Mouse (Mus musculus): Measurements from ENCODE around the gene Hoxb2.
A peak's percentile ranks its signal among the peaks of the same experiment; 100 is the strongest.

The Hoxb2 gene

GRCm38 (mm10) chr11:96316696-96317607 is 33.4 kb upstream of the Hoxb2 start:
- DNase-seq (ENCODE audit: low spot score in 2 of 2), result no peak

- no peak for DNase-seq (ENCODE audit: low spot score in 2 of 2)
Observed at GRCm38 (mm10) chr11:96317608-96318367, 32.5 kb upstream of the Hoxb2 start, which contains the start of gene Hoxb4. Gene Hoxb4 (plus strand): TSS chr11:96318267.

- DNase-seq (ENCODE audit: low spot score in 2 of 2), result peak in 1 of 2 experiments; percentile 21
Observed at GRCm38 (mm10) chr11:96318368-96319070, 31.8 kb upstream of the Hoxb2 start.

GRCm38 (mm10) chr11:96319071-96319902 is 31.0 kb upstream of the Hoxb2 start:
- no peak for DNase-seq (ENCODE audit: low spot score in 2 of 2)

- no peak for DNase-seq (ENCODE audit: low spot score in 2 of 2)
Observed at GRCm38 (mm10) chr11:96319910-96320309, 30.4 kb upstream of the Hoxb2 start.

GRCm38 (mm10) chr11:96320688-96321087 is 29.6 kb upstream of the Hoxb2 start:
- no peak for DNase-seq (ENCODE audit: low spot score in 2 of 2)

GRCm38 (mm10) chr11:96321846-96322245 is 28.5 kb upstream of the Hoxb2 start:
- DNase-seq (ENCODE audit: low spot score in 2 of 2), result no peak

GRCm38 (mm10) chr11:96322738-96323137 is 27.6 kb upstream of the Hoxb2 start:
- DNase-seq (ENCODE audit: low spot score in 2 of 2), result no peak

GRCm38 (mm10) chr11:96323154-96323553 is 27.2 kb upstream of the Hoxb2 start, which contains the start of gene Hoxb3:
Gene Hoxb3 (plus strand): TSS chr11:96323326.
- no peak for DNase-seq (ENCODE audit: low spot score in 2 of 2)

GRCm38 (mm10) chr11:96324125-96324524 is 26.2 kb upstream of the Hoxb2 start:
- no peak for DNase-seq (ENCODE audit: low spot score in 2 of 2)

GRCm38 (mm10) chr11:96324965-96325364 is 25.4 kb upstream of the Hoxb2 start:
- DNase-seq (ENCODE audit: low spot score in 2 of 2), result no peak

GRCm38 (mm10) chr11:96325747-96326212 is 24.5 kb upstream of the Hoxb2 start:
- no peak for DNase-seq (ENCODE audit: low spot score in 2 of 2)

GRCm38 (mm10) chr11:96326705-96327104 is 23.6 kb upstream of the Hoxb2 start:
- DNase-seq (ENCODE audit: low spot score in 2 of 2), result no peak

GRCm38 (mm10) chr11:96327122-96327521 is 23.2 kb upstream of the Hoxb2 start:
- DNase-seq (ENCODE audit: low spot score in 2 of 2), result no peak

GRCm38 (mm10) chr11:96327750-96328149 is 22.6 kb upstream of the Hoxb2 start:
- no peak for DNase-seq (ENCODE audit: low spot score in 2 of 2)

GRCm38 (mm10) chr11:96328605-96329004 is 21.7 kb upstream of the Hoxb2 start:
- no peak for DNase-seq (ENCODE audit: low spot score in 2 of 2)

GRCm38 (mm10) chr11:96332105-96332504 is 18.2 kb upstream of the Hoxb2 start:
- DNase-seq (ENCODE audit: low spot score in 2 of 2), result no peak

GRCm38 (mm10) chr11:96332618-96333032 is 17.7 kb upstream of the Hoxb2 start:
- DNase-seq (ENCODE audit: low spot score in 2 of 2), result no peak

GRCm38 (mm10) chr11:96333241-96334001 is 16.9 kb upstream of the Hoxb2 start:
- DNase-seq (ENCODE audit: low spot score in 2 of 2), result no peak

- no peak for DNase-seq (ENCODE audit: low spot score in 2 of 2)
Observed at GRCm38 (mm10) chr11:96334002-96334364, 16.3 kb upstream of the Hoxb2 start.

Measured in spleen, postnatal 14 days (tissue).